Mouse (Mus musculus) hindbrain, embryonic 12.5 days (tissue): ENCODE measurements at regions not wholly inside any gene's neighbourhood (a gene's known extent, or its start where the extent isn't known, plus 50 kb on each side); places are given as distances from the start of the nearest gene placed in this dataset.

Experiments
- ATAC-seq: fragments of 200-750 bp; cut with Nextera tagmentation; 2 replicates; pipeline ENCODE4 v1.8.0; 2017; ENCODE audit warnings: moderate TSS enrichment; ENCODE audit not compliant: low FRiP score
- H3K27ac ChIP-seq: fragments of 300-500 bp; sonication (generic); 2 replicates; pipeline ENCODE4 v1.5.1; 2016; ENCODE audit warnings: mild to moderate bottlenecking
- H3K27me3 ChIP-seq: fragments of 300-500 bp; sonication (generic); 2 replicates; pipeline ENCODE4 v1.6.1; 2016; ENCODE audit warnings: mild to moderate bottlenecking
- H3K36me3 ChIP-seq: fragments of 300-500 bp; sonication (generic); 2 replicates; pipeline ENCODE4 v1.6.1; 2016; ENCODE audit warnings: mild to moderate bottlenecking
- H3K4me1 ChIP-seq: fragments of 300-500 bp; sonication (generic); 2 replicates; pipeline ENCODE4 v1.6.1; 2016
- H3K4me2 ChIP-seq: fragments of 300-500 bp; sonication (generic); replicated peaks from 2 replicates; pipeline ENCODE4 v1.6.1; 2016; ENCODE audit warnings: mild to moderate bottlenecking
- H3K4me3 ChIP-seq: fragments of 300-500 bp; sonication (generic); 2 replicates; pipeline ENCODE4 v1.5.1; 2016; ENCODE audit warnings: mild to moderate bottlenecking
- H3K9ac ChIP-seq: fragments of 300-500 bp; sonication (generic); 2 replicates; pipeline ENCODE4 v1.6.1; 2016; ENCODE audit warnings: mild to moderate bottlenecking, moderate library complexity
- H3K9me3 ChIP-seq: fragments of 300-500 bp; sonication (generic); replicated peaks from 2 replicates; pipeline ENCODE4 v1.6.1; 2016; ENCODE audit warnings: mild to moderate bottlenecking
- WGBS: fragments of 180-500 bp; shearing (Covaris S2); methylation state at CpG from one replicate; pipeline ENCODE4 v1.1.7; 2016; 5-methylcytosine and 5-hydroxymethylcytosine counted together

DNA sequence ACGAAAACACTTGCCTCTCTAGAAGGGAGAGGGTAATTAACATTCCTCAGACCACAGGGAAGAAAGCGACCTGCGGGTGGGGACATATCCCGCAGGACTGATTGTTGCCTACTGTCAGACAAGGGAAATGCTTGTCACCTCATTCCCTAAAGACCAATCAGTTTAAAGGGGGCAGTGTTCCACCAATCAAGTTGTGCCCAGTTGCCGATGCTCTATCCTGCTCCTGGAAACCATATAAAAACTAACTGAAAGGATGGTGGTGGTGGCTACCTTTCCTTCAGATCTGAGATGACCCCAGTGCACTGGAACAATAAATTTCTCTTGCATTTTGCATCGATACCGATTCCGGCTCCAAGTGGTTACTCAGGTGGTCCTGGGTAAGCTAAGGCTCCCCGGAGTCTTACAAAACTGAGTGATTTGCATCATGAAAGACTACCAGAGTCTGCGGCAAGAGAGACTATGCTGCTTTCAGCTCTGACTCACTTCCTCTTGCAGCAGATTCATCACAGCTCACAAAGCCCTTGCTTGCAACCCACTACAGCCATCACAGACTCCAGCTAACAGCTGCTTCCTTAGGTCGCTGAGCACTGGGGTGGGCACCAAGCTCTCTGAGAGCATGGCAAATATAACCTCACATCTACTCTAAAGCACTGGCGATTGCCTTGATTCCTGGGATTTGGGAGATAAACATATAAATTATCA, 533.7 kb upstream of the A830018L16Rik start:
- Histone ChIP-seq H3K4me2 (no peak overlapping the region), H3K27me3 (no peaks in the 10 kb centered on the region), H3K36me3 (no peaks in the 10 kb centered on the region), H3K27ac (no peak overlapping the region), H3K4me3 (no peak overlapping the region), H3K9me3 (no peaks in the 10 kb centered on the region), H3K4me1 (no peaks in the 10 kb centered on the region), H3K9ac (no peak overlapping the region)
- 60% methylated on average over 12 of the region's 12 CpGs for WGBS
- no peak for ATAC-seq

DNA sequence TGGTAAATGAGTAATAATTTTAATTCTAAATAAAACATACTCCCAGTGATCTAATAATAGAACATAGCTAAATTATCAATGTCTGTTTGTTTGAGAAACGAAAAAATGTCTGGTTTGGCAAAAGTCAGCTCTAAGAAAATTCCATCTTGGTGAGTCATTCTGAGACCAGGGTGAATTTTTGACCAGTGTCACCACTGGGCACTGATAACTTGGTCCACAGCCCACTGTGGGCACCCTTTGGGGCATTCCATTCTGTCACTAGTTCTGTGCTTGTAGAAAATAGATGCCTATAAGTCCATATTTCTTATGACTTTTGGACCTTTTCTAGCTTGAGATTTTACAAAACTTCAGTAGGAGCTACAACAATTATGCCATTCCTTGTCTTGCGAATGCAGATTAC, 515.1 kb upstream of the A830018L16Rik start:
- Histone ChIP-seq H3K9me3 (no peaks in the 10 kb centered on the region), H3K4me3 (no peak overlapping the region), H3K27ac (no peak overlapping the region), H3K36me3 (no peaks in the 10 kb centered on the region), H3K9ac (no peak overlapping the region), H3K27me3 (no peaks in the 10 kb centered on the region), H3K4me1 (no peaks in the 10 kb centered on the region), H3K4me2 (no peak overlapping the region)
- WGBS: 81% methylated on average over 2 of the region's 2 CpGs
- no peak for ATAC-seq

- ATAC-seq: no peak
- H3K27me3 ChIP-seq: no peaks in the 10 kb centered on the region
- WGBS: 59% methylated on average over 1 of the region's 1 CpGs
- H3K27ac ChIP-seq: no peak overlapping the region
- H3K4me3 ChIP-seq: no peak overlapping the region
- no peak overlapping the region for H3K4me2 ChIP-seq
- H3K4me1 ChIP-seq: no peaks in the 10 kb centered on the region
- no peaks in the 10 kb centered on the region for H3K9me3 ChIP-seq
- H3K9ac ChIP-seq: no peak overlapping the region
- H3K36me3 ChIP-seq: no peaks in the 10 kb centered on the region
These were observed 511.2 kb upstream of the A830018L16Rik start for GRCm38 (mm10) chr1:10902721-10903120.

DNA sequence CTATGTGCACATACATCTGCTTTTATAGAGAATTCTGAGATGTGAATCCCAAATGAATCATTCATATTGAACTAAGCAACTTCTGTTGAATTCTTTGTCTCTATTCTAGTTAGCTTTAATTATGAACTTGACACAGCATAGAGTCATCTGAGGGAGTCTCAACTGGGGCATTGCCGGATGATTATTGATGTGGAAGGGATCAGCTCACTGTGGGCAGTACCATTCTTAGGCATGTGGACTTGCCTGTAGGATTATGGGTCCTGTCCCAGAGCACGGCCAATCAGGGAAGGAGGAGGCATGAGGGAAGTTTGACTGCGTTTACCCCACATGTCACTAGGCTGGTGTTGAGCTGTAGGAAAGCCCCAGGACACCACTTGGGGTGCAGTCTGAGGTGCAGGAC, 493.9 kb upstream of the A830018L16Rik start:
- H3K4me3 ChIP-seq: no peak overlapping the region
- ATAC-seq: no peak
- H3K36me3 ChIP-seq: no peaks in the 10 kb centered on the region
- no peak overlapping the region for H3K27ac ChIP-seq
- no peak overlapping the region for H3K4me2 ChIP-seq
- no peaks in the 10 kb centered on the region for H3K9me3 ChIP-seq
- H3K4me1 ChIP-seq: no peaks in the 10 kb centered on the region
- no peaks in the 10 kb centered on the region for H3K27me3 ChIP-seq
- H3K9ac ChIP-seq: no peak overlapping the region
- WGBS: 86% methylated on average over 3 of the region's 3 CpGs

GRCm38 (mm10) chr1:10932378-10933077, 481.4 kb upstream of the A830018L16Rik start:
- Histone ChIP-seq H3K27ac (no peak overlapping the region), H3K4me3 (no peak overlapping the region), H3K4me1 (no peaks in the 10 kb centered on the region), H3K4me2 (no peak overlapping the region), H3K9ac (no peak overlapping the region), H3K27me3 (no peaks in the 10 kb centered on the region), H3K36me3 (no peaks in the 10 kb centered on the region), H3K9me3 (no peaks in the 10 kb centered on the region)
- 67% methylated on average over 5 of the region's 5 CpGs for WGBS
- ATAC-seq: no peak

DNA sequence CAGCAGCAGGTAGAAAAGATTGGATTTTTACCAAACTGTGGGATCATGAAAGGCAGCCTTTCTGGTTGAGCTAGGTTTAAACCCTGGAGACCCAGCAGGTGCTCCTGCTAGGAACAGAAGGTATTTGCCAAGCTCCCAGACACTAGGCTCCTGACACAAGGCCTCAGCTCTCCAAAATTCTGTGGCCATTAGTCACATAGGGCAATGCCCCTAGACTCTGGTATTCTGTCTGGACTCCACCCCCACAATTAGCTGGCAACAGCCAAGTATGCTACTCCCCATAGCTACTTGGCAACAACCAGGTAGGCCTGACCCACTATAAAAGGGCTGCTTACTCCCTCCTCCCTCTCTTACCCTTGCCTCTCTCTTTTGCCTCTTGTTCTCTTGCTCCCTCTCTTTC, 480.7 kb upstream of the A830018L16Rik start:
- Histone ChIP-seq H3K27me3 (no peaks in the 10 kb centered on the region), H3K4me2 (no peak overlapping the region), H3K9me3 (no peaks in the 10 kb centered on the region), H3K4me1 (no peaks in the 10 kb centered on the region), H3K4me3 (no peak overlapping the region), H3K9ac (no peak overlapping the region), H3K36me3 (no peaks in the 10 kb centered on the region), H3K27ac (no peak overlapping the region)
- ATAC-seq: no peak

DNA sequence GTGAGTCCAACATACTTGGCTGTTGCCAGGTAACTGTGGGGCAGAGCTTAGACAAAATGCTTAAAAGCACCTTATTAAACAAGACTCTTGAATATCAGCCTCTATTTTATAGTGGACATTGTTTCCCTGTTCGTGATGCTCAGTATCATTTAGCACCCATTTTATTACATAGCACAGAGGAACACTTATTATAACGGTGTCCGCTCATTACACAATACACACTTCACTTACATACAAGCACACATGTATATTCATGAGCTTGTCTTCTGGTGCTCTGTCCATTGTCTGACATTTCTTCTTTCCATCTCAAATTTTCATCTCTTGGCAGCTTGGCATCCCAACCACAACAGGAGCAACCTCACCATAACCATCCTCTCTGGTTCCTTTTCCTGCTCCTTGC, 475.5 kb upstream of the A830018L16Rik start:
- ATAC-seq: no peak
- no peak overlapping the region for H3K27ac ChIP-seq
- no peak overlapping the region for H3K4me3 ChIP-seq
- no peak overlapping the region for H3K4me2 ChIP-seq
- WGBS: 65% methylated on average over 3 of the region's 3 CpGs
- H3K27me3 ChIP-seq: no peaks in the 10 kb centered on the region
- no peaks in the 10 kb centered on the region for H3K4me1 ChIP-seq
- H3K9ac ChIP-seq: no peak overlapping the region
- no peaks in the 10 kb centered on the region for H3K36me3 ChIP-seq
- H3K9me3 ChIP-seq: no peaks in the 10 kb centered on the region

GRCm38 (mm10) chr1:10940326-10940725, 473.6 kb upstream of the A830018L16Rik start:
- Histone ChIP-seq H3K4me1 (no peaks in the 10 kb centered on the region), H3K27me3 (no peaks in the 10 kb centered on the region), H3K4me3 (no peak overlapping the region), H3K27ac (no peak overlapping the region), H3K4me2 (no peak overlapping the region), H3K36me3 (no peaks in the 10 kb centered on the region), H3K9ac (no peak overlapping the region), H3K9me3 (no peaks in the 10 kb centered on the region)
- WGBS: 84% methylated on average over 3 of the region's 3 CpGs
- ATAC-seq: no peak

DNA sequence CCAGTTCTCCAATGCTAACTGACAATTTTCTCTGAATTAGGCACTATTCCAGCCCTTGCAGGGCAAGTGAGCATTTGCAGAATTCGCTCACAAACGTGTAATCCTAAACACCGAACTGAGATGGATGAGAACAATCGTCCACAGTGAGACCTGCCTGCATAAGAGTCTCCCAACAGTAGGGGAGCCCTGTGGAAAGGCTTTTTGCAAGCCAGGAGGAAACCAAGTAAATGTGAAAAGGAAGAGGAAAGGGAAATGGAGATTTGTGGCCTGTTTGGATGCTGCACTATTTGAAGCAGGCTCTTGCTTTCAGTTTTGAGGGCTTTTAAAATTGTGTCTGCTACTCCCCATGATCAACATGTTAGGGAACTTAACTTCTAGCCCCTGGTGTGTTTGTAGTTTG, 470.9 kb upstream of the A830018L16Rik start:
- H3K9ac ChIP-seq: no peak overlapping the region
- H3K27me3 ChIP-seq: no peaks in the 10 kb centered on the region
- no peak overlapping the region for H3K4me2 ChIP-seq
- no peaks in the 10 kb centered on the region for H3K4me1 ChIP-seq
- no peaks in the 10 kb centered on the region for H3K9me3 ChIP-seq
- H3K36me3 ChIP-seq: no peaks in the 10 kb centered on the region
- no peak overlapping the region for H3K4me3 ChIP-seq
- 45% methylated on average over 4 of the region's 4 CpGs for WGBS
- no peak for ATAC-seq
- H3K27ac ChIP-seq: no peak overlapping the region
